Mouse (Mus musculus): ENCODE results near the gene 6820408C15Rik. TPM values are rescaled to one million over a fixed set of nuclear protein-coding genes. Genes with fewer than 3 reads are reported as not detected.
A peak's percentile ranks its signal among the peaks of the same experiment; 100 is the strongest.

6820408C15Rik gene
- polyA plus RNA-seq, 1 experiment, result not detected

DNA sequence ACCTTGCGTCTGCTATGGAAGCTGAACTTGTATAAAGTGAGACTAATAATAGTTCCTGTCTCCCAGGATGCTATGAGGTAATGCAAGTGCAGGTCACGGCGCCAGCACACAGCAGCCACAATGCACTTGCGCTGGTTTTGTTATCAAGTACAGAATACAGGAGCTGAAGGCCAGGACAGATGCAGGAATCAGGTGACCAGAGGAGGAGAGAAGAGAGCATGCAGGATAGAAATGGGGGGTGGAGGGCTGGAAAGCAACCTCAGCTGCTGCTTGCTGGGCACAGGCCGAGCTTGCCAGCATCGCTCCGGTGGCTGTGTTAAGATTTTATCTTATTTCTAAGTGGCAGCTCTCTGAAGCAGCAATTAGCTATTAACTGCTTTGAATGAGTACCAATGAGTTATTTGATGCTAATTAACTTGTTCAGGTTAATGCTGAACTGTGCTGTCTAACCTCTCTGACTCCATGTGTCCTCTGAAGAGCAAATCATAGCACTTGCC, 21.1 kb downstream of the 6820408C15Rik start:
- Histone ChIP-seq H3K4me3 (ENCODE audit: insufficient read depth, low read length) (no peak overlapping the region), H3K27ac (ENCODE audit: insufficient read depth, low read depth, low read length) (no peak overlapping the region), H3K4me1 (ENCODE audit: control insufficient read depth, insufficient read depth, low read length) (no peaks in the 10 kb centered on the region)
- TF ChIP-seq POLR2A (IDR thresholded peaks at IDR 0.05; ENCODE audit: borderline replicate concordance, low read depth, low read length) (no peak), CTCF (IDR thresholded peaks at IDR 0.05; ENCODE audit: low read depth, low read length) (no peak)

DNA sequence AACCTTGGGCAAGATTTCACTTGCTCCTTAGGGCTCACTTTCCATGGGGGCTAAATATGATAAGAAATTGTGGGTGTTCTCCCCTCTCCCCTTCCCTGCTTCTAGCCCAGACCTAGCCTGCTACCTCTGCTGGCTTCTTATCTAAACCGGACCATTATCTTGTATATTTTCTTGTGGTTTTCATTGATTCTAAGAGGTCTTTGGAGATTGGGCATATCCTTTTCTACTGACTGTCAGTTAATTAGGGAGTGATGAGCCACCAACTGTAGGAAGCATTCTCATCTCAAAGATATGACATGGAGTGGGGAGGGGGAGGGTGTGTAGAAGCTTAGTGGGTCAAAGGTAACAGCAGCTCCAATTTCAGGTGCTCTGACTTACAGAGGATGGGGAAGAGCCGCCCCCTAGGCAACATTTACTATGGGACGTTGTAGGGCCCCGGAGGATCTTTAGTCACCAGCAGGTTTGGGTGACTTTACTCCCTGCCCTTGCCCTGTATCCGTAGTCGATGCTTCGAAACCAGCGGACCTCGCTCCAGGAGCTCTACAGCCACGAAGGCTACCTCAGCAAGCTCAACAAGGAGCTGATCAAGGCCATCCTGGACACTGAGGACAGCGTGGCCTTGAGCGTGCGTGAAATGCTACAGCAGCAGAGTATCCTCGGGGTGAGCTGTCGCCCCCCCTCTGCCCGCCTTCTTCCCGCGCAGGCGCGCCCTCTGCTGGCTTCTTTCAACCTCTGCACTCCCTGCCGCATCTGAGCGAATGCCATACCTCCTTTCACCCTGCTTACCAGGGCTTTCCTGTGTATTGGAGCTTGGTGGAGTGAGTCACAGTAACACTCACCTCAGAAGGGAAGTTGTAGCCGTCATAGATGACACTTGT, 21.8 kb downstream of the 6820408C15Rik start:
- Histone ChIP-seq H3K4me1 (ENCODE audit: control insufficient read depth, insufficient read depth, low read length) (no peaks in the 10 kb centered on the region), H3K4me3 (ENCODE audit: insufficient read depth, low read length) (peak overlapping the region; percentile 19), H3K27ac (ENCODE audit: insufficient read depth, low read depth, low read length) (no peak overlapping the region)
- TF ChIP-seq POLR2A (IDR thresholded peaks at IDR 0.05; ENCODE audit: borderline replicate concordance, low read depth, low read length) (no peak), CTCF (IDR thresholded peaks at IDR 0.05; ENCODE audit: low read depth, low read length) (peak; percentile 82)

DNA sequence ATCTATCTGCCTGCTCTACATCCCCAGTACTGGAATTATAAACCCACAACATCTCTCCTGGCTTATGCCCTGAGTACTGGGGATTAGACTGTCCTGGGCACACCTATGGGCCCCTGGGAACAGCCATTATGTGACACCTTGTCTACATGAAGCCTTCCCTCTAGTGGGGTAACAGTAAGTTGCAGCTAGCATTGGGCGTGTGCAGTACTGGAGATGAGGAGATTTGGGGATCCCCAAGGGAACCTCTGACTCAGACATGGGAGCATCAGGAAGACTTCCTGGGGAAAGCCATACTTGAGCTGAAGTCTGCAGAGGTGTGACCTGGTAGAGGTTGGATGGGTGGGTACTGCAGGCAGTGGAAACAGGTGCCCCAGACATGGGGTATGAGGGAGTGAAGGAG, 23.6 kb downstream of the 6820408C15Rik start:
- TF ChIP-seq POLR2A (IDR thresholded peaks at IDR 0.05; ENCODE audit: borderline replicate concordance, low read depth, low read length), result no peak
- TF ChIP-seq CTCF (IDR thresholded peaks at IDR 0.05; ENCODE audit: low read depth, low read length), result no peak
- H3K4me3 ChIP-seq (ENCODE audit: insufficient read depth, low read length), result no peak overlapping the region
- H3K4me1 ChIP-seq (ENCODE audit: control insufficient read depth, insufficient read depth, low read length), result no peaks in the 10 kb centered on the region
- H3K27ac ChIP-seq (ENCODE audit: insufficient read depth, low read depth, low read length), result no peak overlapping the region

DNA sequence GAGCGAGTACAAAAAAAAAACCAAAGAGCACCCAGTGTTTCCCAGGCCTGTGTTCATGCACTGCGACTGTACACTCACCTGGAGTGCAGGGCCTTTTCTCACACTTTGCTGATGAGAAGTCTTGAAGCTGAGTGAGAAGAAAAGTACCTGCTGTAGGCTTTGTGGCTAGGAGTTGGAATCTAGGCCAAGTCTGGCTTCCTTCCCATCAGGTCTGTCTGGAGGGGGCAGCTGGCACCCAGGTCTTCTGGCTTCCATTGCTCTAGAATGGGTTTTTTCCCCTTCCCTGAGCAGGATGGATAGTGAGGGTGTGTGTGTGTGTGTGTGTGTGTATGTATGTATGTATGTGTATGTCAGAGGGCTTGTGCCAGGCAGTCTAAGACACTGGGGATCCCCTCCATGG, 24.4 kb downstream of the 6820408C15Rik start:
- Histone ChIP-seq H3K27ac (ENCODE audit: insufficient read depth, low read depth, low read length) (no peak overlapping the region), H3K4me1 (ENCODE audit: control insufficient read depth, insufficient read depth, low read length) (no peaks in the 10 kb centered on the region), H3K4me3 (ENCODE audit: insufficient read depth, low read length) (no peak overlapping the region)
- no peak for TF ChIP-seq CTCF (IDR thresholded peaks at IDR 0.05; ENCODE audit: low read depth, low read length)
- no peak for TF ChIP-seq POLR2A (IDR thresholded peaks at IDR 0.05; ENCODE audit: borderline replicate concordance, low read depth, low read length)

- Histone ChIP-seq H3K4me1 (ENCODE audit: control insufficient read depth, insufficient read depth, low read length) (no peaks in the 10 kb centered on the region), H3K4me3 (ENCODE audit: insufficient read depth, low read length) (no peak overlapping the region), H3K27ac (ENCODE audit: insufficient read depth, low read depth, low read length) (no peak overlapping the region)
- no peak for TF ChIP-seq CTCF (IDR thresholded peaks at IDR 0.05; ENCODE audit: low read depth, low read length)
- no peak for TF ChIP-seq POLR2A (IDR thresholded peaks at IDR 0.05; ENCODE audit: borderline replicate concordance, low read depth, low read length)
Measured at GRCm38 (mm10) chr2:152442322-152442721, 26.9 kb downstream of the 6820408C15Rik start.

DNA sequence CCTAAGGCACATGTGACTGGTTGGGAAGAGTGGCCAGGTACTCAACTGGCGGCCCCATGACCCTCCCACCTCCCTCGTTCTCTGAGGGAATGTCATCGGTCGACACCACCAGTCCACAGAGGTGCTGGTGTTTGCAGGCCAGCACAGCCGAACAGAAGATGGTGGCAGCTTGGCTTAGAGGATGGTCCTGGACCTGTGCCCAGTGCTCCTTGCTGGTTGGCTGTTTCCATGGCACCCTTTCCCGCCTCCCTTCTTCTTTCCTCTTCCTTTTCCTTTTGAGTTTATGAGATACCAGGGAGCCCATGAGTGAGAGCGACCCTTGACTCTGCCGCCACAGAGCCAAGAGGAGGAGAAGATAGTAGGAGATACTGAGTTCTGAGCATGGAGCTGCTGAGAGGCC, 27.9 kb downstream of the 6820408C15Rik start:
- no peaks in the 10 kb centered on the region for H3K4me1 ChIP-seq (ENCODE audit: control insufficient read depth, insufficient read depth, low read length)
- TF ChIP-seq CTCF (IDR thresholded peaks at IDR 0.05; ENCODE audit: low read depth, low read length), result no peak
- TF ChIP-seq POLR2A (IDR thresholded peaks at IDR 0.05; ENCODE audit: borderline replicate concordance, low read depth, low read length), result no peak
- no peak overlapping the region for H3K4me3 ChIP-seq (ENCODE audit: insufficient read depth, low read length)
- H3K27ac ChIP-seq (ENCODE audit: insufficient read depth, low read depth, low read length), result no peak overlapping the region

- no peak overlapping the region for H3K27ac ChIP-seq (ENCODE audit: insufficient read depth, low read depth, low read length)
- H3K4me3 ChIP-seq (ENCODE audit: insufficient read depth, low read length), result no peak overlapping the region
- TF ChIP-seq POLR2A (IDR thresholded peaks at IDR 0.05; ENCODE audit: borderline replicate concordance, low read depth, low read length) (no peak), CTCF (IDR thresholded peaks at IDR 0.05; ENCODE audit: low read depth, low read length) (no peak)
- no peaks in the 10 kb centered on the region for H3K4me1 ChIP-seq (ENCODE audit: control insufficient read depth, insufficient read depth, low read length)
Measured at GRCm38 (mm10) chr2:152446642-152447041, 31.3 kb downstream of the 6820408C15Rik start.

DNA sequence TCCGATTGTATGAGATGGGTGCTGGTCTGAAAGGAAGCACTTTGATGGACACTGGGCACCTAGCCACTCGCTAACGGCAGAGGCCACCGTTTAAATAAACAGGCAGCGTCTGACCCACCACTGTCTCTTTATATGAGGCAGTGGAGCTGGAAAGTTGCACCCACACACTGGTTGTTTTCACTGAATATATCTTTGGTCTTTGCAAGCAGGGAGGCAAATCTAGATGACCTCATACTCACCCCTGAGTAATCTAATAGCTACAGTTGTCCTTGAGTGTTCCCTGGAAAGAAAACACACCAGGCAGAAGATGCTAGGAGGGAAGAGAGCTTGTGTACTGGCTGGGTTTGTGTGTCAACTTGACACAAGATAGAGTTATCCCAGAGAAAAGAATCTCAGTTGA, 32.1 kb downstream of the 6820408C15Rik start:
- Histone ChIP-seq H3K4me1 (ENCODE audit: control insufficient read depth, insufficient read depth, low read length) (no peaks in the 10 kb centered on the region), H3K4me3 (ENCODE audit: insufficient read depth, low read length) (no peak overlapping the region), H3K27ac (ENCODE audit: insufficient read depth, low read depth, low read length) (no peak overlapping the region)
- TF ChIP-seq CTCF (IDR thresholded peaks at IDR 0.05; ENCODE audit: low read depth, low read length), result no peak
- TF ChIP-seq POLR2A (IDR thresholded peaks at IDR 0.05; ENCODE audit: borderline replicate concordance, low read depth, low read length), result no peak

GRCm38 (mm10) chr2:152450241-152450640, 34.9 kb downstream of the 6820408C15Rik start:
- Histone ChIP-seq H3K27ac (ENCODE audit: insufficient read depth, low read depth, low read length) (no peak overlapping the region), H3K4me3 (ENCODE audit: insufficient read depth, low read length) (no peak overlapping the region), H3K4me1 (ENCODE audit: control insufficient read depth, insufficient read depth, low read length) (no peaks in the 10 kb centered on the region)
- TF ChIP-seq POLR2A (IDR thresholded peaks at IDR 0.05; ENCODE audit: borderline replicate concordance, low read depth, low read length) (no peak), CTCF (IDR thresholded peaks at IDR 0.05; ENCODE audit: low read depth, low read length) (peak; percentile 37; the same call in 1 of the 2 replicates)

DNA sequence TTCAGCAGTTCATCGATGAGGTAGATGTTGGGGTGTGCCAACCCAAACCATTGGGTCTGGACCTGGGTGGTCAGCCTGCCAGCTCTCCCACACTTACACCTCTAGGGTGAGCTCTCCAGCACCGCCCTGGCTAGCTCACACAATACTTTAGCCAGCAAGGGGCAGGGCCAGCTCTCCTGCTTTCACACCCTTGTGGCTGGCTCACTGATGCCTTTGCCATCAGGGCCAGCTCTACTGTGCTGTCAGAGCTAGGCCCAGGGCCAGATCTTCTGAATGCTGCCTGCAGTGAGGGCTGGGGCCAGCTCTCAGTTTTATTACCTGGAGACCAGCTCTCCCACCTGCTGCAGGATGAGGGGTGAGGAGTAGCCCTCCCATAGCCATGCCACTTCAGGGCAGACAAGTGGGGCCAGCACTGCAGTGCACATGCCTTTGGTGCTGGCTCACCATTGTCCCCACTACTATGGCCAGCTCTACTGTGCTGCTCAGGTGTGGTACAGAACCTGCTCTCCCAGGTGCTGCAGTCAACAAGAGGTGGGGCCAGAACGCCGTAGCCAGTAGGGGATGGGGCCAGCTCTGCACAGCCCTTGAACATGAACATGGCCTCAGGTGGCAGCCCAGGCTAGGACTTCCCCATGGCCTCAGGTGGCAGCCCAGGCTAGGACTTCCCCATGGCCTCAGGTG, 36.9 kb downstream of the 6820408C15Rik start:
- Histone ChIP-seq H3K4me3 (ENCODE audit: insufficient read depth, low read length) (no peak overlapping the region), H3K4me1 (ENCODE audit: control insufficient read depth, insufficient read depth, low read length) (no peaks in the 10 kb centered on the region), H3K27ac (ENCODE audit: insufficient read depth, low read depth, low read length) (no peak overlapping the region)
- no peak for TF ChIP-seq POLR2A (IDR thresholded peaks at IDR 0.05; ENCODE audit: borderline replicate concordance, low read depth, low read length)
- no peak for TF ChIP-seq CTCF (IDR thresholded peaks at IDR 0.05; ENCODE audit: low read depth, low read length)
